Mouse (Mus musculus): Measurements from ENCODE around the gene Arhgef25. TPM values are rescaled to one million over a fixed set of nuclear protein-coding genes. Genes with fewer than 3 reads are reported as not detected.
A peak's percentile ranks its signal among the peaks of the same experiment; 100 is the strongest.

The Arhgef25 gene
- polyA plus RNA-seq, 1 experiment from 2014 or later: 31.7 TPM

DNA sequence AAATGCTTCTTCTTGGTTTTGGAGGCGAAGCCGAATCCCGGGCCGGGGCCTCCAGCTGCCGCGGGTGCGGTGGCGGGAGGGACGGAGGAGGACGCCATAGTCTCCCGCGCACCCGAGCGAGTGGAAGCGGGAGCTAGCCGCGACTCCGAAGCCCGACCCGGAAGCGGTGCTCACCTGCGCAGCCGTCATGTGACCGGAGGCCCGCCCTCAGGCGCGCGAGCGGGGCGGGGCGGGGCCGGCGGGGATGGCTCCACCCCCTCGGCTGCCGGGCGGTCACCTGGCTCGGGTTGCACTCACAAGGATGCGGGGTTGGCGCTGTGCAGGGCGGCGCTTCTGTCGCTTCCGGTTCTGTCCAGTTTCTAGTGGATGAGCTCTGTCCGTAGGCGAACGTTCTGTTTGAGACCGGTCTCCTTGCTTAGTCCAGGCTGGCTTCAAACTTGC is 21.6 kb upstream of the Arhgef25 start, which contains the start of gene Pip4k2c:
TSS of gene Pip4k2c (minus strand) at position 172 of the 441 bp plus-strand sequence.
- H3K27ac ChIP-seq (ENCODE audit: low read depth, low read length): no peak within 1 kb of the TSS
- no peaks in the 10 kb centered on the region for H3K36me3 ChIP-seq (ENCODE audit: control insufficient read depth, insufficient read depth, low read length)
- ATAC-seq (ENCODE audit: insufficient read depth, low FRiP score, low TSS enrichment): peak; percentile 91
- H3K4me1 ChIP-seq (ENCODE audit: control insufficient read depth, insufficient read depth, low read length): peaks cover 8% of the 10 kb centered on the region
- H3K4me2 ChIP-seq (ENCODE audit: low read depth): peak within 1 kb of the TSS; percentile 89
- H3K9ac ChIP-seq (ENCODE audit: low read length): peak within 1 kb of the TSS; percentile 66
- no peaks in the 10 kb centered on the region for H3K9me3 ChIP-seq (ENCODE audit: control insufficient read depth, low read length)
- WGBS: 0% methylated on average over 44 of the region's 47 CpGs
- DNase-seq (ENCODE audit: low spot score): peak; percentile 89
- H3K4me3 ChIP-seq (ENCODE audit: low read depth, low read length): peak within 1 kb of the TSS; percentile 77
- H3K27me3 ChIP-seq (ENCODE audit: control insufficient read depth, insufficient read depth, low read length): no peaks in the 10 kb centered on the region

DNA sequence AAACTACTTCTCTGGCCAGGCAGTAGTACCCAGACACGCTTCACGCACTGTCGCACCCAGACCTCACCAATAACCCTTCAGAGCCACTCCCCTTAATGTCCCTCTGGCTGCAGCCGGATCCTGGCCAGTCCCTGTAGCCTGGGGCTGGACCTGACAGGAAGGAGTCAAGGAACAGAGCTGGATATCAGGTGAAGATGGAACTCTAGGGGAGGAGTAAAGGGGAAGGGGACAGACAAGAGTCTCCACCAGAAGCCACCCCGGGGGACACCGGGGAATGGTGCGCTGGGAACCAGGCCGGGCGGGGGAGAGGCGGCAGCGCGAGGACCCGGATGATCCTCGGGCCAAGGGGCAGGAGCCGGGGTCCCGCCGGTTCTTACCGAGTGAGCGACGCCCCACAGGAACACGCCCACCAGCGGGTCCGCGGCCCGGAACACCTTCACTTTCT is 21.1 kb upstream of the Arhgef25 start:
- H3K27ac ChIP-seq (ENCODE audit: low read depth, low read length): no peak overlapping the region
- peak overlapping the region; percentile 89 for H3K4me2 ChIP-seq (ENCODE audit: low read depth)

DNA sequence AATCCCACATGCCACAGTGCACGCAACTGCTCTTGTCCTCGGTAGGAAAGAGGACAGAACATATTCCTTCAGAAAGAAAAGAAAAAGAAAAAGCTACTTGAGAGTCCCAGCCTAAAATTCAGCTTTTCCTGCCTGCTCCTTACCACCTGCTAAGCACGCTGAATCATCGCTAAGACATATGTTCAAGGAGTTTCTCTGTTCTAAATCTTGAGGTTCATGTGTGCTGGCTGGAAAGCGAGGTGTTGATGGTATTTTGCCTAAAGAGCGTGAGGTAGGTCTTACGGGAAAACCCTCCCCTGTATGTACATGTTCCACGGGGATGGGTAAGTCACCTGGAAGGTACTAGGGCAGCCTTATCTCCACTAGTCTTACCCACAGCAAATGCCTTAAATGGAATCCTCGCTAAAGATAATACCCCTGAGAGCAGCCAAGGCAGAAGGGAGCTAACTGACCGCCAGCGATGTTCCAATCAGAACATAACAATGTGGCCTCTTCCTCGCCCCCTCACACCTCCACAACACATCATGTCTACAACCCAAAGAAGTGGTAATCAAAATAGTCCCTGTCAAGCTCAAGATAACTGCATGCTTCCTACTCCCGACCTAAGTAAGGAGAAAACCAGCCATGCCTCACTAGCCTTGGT is 20.2 kb upstream of the Arhgef25 start:
- Histone ChIP-seq H3K4me2 (ENCODE audit: low read depth) (peak overlapping the region; percentile 89), H3K4me1 (ENCODE audit: control insufficient read depth, insufficient read depth, low read length) (peaks cover 8% of the 10 kb centered on the region), H3K4me3 (ENCODE audit: low read depth, low read length) (peak overlapping the region; percentile 77; the same call in 1 of the 2 replicates), H3K9me3 (ENCODE audit: control insufficient read depth, low read length) (no peaks in the 10 kb centered on the region), H3K9ac (ENCODE audit: low read length) (peak overlapping the region; percentile 15), H3K27ac (ENCODE audit: low read depth, low read length) (no peak overlapping the region), H3K27me3 (ENCODE audit: control insufficient read depth, insufficient read depth, low read length) (no peaks in the 10 kb centered on the region), H3K36me3 (ENCODE audit: control insufficient read depth, insufficient read depth, low read length) (peaks cover 2% of the 10 kb centered on the region; the same call in 1 of the 2 replicates)
- 88% methylated on average over 13 of the region's 13 CpGs for WGBS
- DNase-seq (ENCODE audit: low spot score) (no peak), ATAC-seq (ENCODE audit: insufficient read depth, low FRiP score, low TSS enrichment) (no peak)

More for the DNA sequence above, 21.1 kb upstream of the Arhgef25 start:
- DNase-seq (ENCODE audit: low spot score): peak; percentile 47
- no peaks in the 10 kb centered on the region for H3K27me3 ChIP-seq (ENCODE audit: control insufficient read depth, insufficient read depth, low read length)
- H3K4me3 ChIP-seq (ENCODE audit: low read depth, low read length): peak overlapping the region; percentile 77
- ATAC-seq (ENCODE audit: insufficient read depth, low FRiP score, low TSS enrichment): peak; percentile 72
- 0% methylated on average over 25 of the region's 25 CpGs for WGBS
- no peaks in the 10 kb centered on the region for H3K9me3 ChIP-seq (ENCODE audit: control insufficient read depth, low read length)
- no peaks in the 10 kb centered on the region for H3K36me3 ChIP-seq (ENCODE audit: control insufficient read depth, insufficient read depth, low read length)
- peak overlapping the region; percentile 66 for H3K9ac ChIP-seq (ENCODE audit: low read length)
- H3K4me1 ChIP-seq (ENCODE audit: control insufficient read depth, insufficient read depth, low read length): peaks cover 8% of the 10 kb centered on the region

DNA sequence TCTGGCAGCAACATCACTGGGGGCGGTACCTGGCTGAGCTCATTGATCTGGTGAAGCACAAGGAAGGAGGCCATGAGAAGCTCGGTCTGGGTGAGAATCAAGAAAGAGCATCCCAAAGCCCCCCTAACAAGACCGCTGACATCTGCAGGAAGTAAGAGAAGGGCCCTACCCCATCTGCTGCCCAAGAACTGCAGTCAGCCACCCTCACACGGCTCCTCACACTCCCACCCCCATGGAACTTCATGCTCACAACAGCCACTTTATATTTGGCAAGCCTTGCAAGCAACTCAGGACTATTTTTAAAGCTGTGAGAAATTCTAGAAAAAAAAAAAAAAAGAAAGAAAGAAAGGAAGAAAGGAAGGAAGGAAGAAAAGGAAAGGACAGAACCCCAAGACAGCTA is 19.0 kb upstream of the Arhgef25 start:
- WGBS: 89% methylated on average over 4 of the region's 4 CpGs
- Histone ChIP-seq H3K9me3 (ENCODE audit: control insufficient read depth, low read length) (no peaks in the 10 kb centered on the region), H3K36me3 (ENCODE audit: control insufficient read depth, insufficient read depth, low read length) (peaks cover 2% of the 10 kb centered on the region; the same call in 1 of the 2 replicates), H3K4me2 (ENCODE audit: low read depth) (no peak overlapping the region), H3K4me3 (ENCODE audit: low read depth, low read length) (no peak overlapping the region), H3K27ac (ENCODE audit: low read depth, low read length) (no peak overlapping the region), H3K27me3 (ENCODE audit: control insufficient read depth, insufficient read depth, low read length) (no peaks in the 10 kb centered on the region), H3K9ac (ENCODE audit: low read length) (no peak overlapping the region), H3K4me1 (ENCODE audit: control insufficient read depth, insufficient read depth, low read length) (peaks cover 8% of the 10 kb centered on the region)
- DNase-seq (ENCODE audit: low spot score) (no peak), ATAC-seq (ENCODE audit: insufficient read depth, low FRiP score, low TSS enrichment) (no peak)

DNA sequence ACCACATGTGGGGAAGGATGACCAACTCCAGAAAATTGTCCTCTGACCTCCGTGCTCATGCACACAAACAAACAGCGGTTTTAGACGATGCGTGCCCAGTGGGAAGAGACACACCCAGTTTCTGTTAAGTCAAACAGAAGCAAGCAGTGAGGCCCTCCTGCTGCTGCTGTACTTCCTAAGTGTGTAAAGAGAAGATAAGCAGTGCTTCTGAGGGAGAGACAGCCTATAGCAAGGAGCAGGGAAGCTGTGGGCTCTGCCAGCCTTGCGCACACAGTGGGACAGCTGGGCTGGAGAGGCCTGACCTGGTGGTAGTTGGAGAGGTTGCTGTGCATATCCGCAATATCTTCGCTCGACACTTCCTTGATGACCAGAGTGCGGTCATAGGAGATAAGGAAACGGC is 15.5 kb upstream of the Arhgef25 start:
- no peak for DNase-seq (ENCODE audit: low spot score)
- 94% methylated on average over 10 of the region's 10 CpGs for WGBS
- Histone ChIP-seq H3K27me3 (ENCODE audit: control insufficient read depth, insufficient read depth, low read length) (no peaks in the 10 kb centered on the region), H3K4me2 (ENCODE audit: low read depth) (no peak overlapping the region), H3K9me3 (ENCODE audit: control insufficient read depth, low read length) (no peaks in the 10 kb centered on the region), H3K4me1 (ENCODE audit: control insufficient read depth, insufficient read depth, low read length) (peaks cover 1% of the 10 kb centered on the region), H3K9ac (ENCODE audit: low read length) (no peak overlapping the region), H3K4me3 (ENCODE audit: low read depth, low read length) (no peak overlapping the region), H3K27ac (ENCODE audit: low read depth, low read length) (no peak overlapping the region), H3K36me3 (ENCODE audit: control insufficient read depth, insufficient read depth, low read length) (peaks cover 5% of the 10 kb centered on the region)
- no peak for ATAC-seq (ENCODE audit: insufficient read depth, low FRiP score, low TSS enrichment)

DNA sequence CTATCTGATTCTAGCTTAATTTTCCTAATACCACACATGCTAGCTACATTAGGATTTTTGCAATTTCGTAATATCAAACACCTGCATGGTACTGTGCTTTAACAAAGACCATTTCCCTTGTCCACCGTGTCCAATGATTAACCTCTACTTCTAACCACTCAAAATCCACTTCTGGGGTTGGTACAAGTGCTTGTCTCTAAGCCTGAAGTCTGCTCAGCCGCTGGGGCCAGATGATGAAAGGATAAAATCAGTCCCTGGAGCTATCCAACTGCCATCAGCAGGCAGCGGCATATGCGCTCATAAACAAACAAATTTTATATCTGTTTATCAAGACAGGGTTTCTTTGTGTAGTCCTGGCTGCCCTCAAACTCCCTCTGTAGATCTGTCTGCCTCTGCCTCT is 14.7 kb upstream of the Arhgef25 start:
- no peak for ATAC-seq (ENCODE audit: insufficient read depth, low FRiP score, low TSS enrichment)
- Histone ChIP-seq H3K9ac (ENCODE audit: low read length) (no peak overlapping the region), H3K4me2 (ENCODE audit: low read depth) (no peak overlapping the region), H3K27ac (ENCODE audit: low read depth, low read length) (no peak overlapping the region), H3K9me3 (ENCODE audit: control insufficient read depth, low read length) (no peaks in the 10 kb centered on the region), H3K36me3 (ENCODE audit: control insufficient read depth, insufficient read depth, low read length) (peaks cover 5% of the 10 kb centered on the region), H3K27me3 (ENCODE audit: control insufficient read depth, insufficient read depth, low read length) (no peaks in the 10 kb centered on the region), H3K4me1 (ENCODE audit: control insufficient read depth, insufficient read depth, low read length) (no peaks in the 10 kb centered on the region), H3K4me3 (ENCODE audit: low read depth, low read length) (no peak overlapping the region)
- 96% methylated on average over 5 of the region's 5 CpGs for WGBS
- no peak for DNase-seq (ENCODE audit: low spot score)

DNA sequence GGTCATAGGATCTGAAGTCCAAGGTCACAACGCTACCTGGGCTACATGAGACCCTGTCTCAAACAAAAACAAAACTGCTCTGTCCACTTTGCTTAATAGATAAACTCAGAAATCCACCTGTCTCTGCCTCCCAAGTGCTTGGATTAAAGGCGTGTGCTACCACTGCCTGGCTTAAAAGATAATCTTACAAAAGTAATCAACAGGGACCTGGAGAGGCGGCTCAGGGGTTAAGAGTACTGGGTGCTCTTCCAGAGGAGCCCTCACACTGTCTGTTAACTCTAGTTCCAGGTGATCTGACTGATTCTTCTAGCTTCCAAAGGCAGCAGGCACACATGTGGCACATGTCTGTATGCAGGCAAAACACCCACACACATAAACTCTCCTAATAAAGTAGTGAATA is 13.2 kb upstream of the Arhgef25 start:
- Histone ChIP-seq H3K9me3 (ENCODE audit: control insufficient read depth, low read length) (no peaks in the 10 kb centered on the region), H3K27me3 (ENCODE audit: control insufficient read depth, insufficient read depth, low read length) (no peaks in the 10 kb centered on the region), H3K4me1 (ENCODE audit: control insufficient read depth, insufficient read depth, low read length) (no peaks in the 10 kb centered on the region), H3K4me3 (ENCODE audit: low read depth, low read length) (no peak overlapping the region), H3K36me3 (ENCODE audit: control insufficient read depth, insufficient read depth, low read length) (peaks cover 5% of the 10 kb centered on the region), H3K27ac (ENCODE audit: low read depth, low read length) (no peak overlapping the region), H3K9ac (ENCODE audit: low read length) (no peak overlapping the region), H3K4me2 (ENCODE audit: low read depth) (no peak overlapping the region)
- WGBS: 91% methylated on average over 3 of the region's 3 CpGs
- no peak for DNase-seq (ENCODE audit: low spot score)
- ATAC-seq (ENCODE audit: insufficient read depth, low FRiP score, low TSS enrichment): no peak

DNA sequence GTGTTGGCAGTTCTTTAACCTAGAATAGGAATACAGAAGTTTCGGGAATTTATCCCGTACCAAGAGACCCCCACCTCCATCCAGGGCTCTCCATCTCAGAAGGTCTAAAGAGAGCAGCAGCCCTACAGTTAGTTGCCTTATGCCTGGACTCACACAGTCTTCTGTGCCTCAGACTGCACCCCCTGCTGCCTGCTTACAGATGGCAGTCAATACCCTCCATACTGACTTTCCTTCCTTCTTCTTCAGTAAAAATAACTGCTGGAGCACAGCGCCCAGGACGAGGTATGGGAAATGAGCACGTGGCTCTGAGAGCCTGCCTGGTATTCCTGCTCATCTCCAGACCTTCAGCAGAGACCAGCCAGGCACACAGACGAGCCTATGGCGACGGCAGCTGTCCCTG is 10.4 kb upstream of the Arhgef25 start:
- H3K9ac ChIP-seq (ENCODE audit: low read length): no peak overlapping the region
- H3K36me3 ChIP-seq (ENCODE audit: control insufficient read depth, insufficient read depth, low read length): peaks cover 2% of the 10 kb centered on the region
- no peaks in the 10 kb centered on the region for H3K27me3 ChIP-seq (ENCODE audit: control insufficient read depth, insufficient read depth, low read length)
- H3K4me1 ChIP-seq (ENCODE audit: control insufficient read depth, insufficient read depth, low read length): peaks cover 15% of the 10 kb centered on the region
- 87% methylated on average over 8 of the region's 8 CpGs for WGBS
- no peak overlapping the region for H3K27ac ChIP-seq (ENCODE audit: low read depth, low read length)
- DNase-seq (ENCODE audit: low spot score) (no peak), ATAC-seq (ENCODE audit: insufficient read depth, low FRiP score, low TSS enrichment) (no peak)
- H3K4me2 ChIP-seq (ENCODE audit: low read depth): no peak overlapping the region
- no peak overlapping the region for H3K4me3 ChIP-seq (ENCODE audit: low read depth, low read length)
- H3K9me3 ChIP-seq (ENCODE audit: control insufficient read depth, low read length): no peaks in the 10 kb centered on the region

DNA sequence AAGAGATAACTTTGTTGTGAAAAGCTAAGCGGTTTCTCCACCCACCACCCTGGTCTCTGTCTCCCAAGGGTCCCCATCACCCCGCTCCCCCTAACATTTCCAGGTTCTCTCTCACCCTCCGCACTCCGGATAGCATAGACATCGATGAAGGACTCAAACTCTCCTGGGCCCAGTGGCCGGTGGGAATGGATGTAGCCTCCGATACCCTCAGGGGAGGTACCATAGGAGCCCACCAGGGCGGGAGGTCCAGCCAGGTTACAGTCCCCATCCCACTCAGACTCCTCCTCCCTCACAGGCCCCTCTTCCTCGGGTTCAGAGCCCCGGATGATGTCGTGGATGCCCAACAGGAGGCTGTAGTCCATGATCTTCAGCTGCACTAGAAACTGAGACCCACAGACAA is 9.6 kb upstream of the Arhgef25 start:
- Histone ChIP-seq H3K4me1 (ENCODE audit: control insufficient read depth, insufficient read depth, low read length) (peaks cover 19% of the 10 kb centered on the region), H3K27ac (ENCODE audit: low read depth, low read length) (no peak overlapping the region), H3K9me3 (ENCODE audit: control insufficient read depth, low read length) (no peaks in the 10 kb centered on the region), H3K27me3 (ENCODE audit: control insufficient read depth, insufficient read depth, low read length) (no peaks in the 10 kb centered on the region), H3K4me3 (ENCODE audit: low read depth, low read length) (no peak overlapping the region), H3K9ac (ENCODE audit: low read length) (no peak overlapping the region), H3K36me3 (ENCODE audit: control insufficient read depth, insufficient read depth, low read length) (peaks cover 2% of the 10 kb centered on the region; the same call in 1 of the 2 replicates), H3K4me2 (ENCODE audit: low read depth) (no peak overlapping the region)
- 85% methylated on average over 11 of the region's 11 CpGs for WGBS
- ATAC-seq (ENCODE audit: insufficient read depth, low FRiP score, low TSS enrichment) (no peak), DNase-seq (ENCODE audit: low spot score) (no peak)
